Mouse (Mus musculus) embryonic facial prominence, embryonic 13.5 days (tissue): ENCODE measurements around the gene Nkx6-1. TPM values are rescaled to one million over a fixed set of nuclear protein-coding genes. Genes with fewer than 3 reads are reported as not detected.
A peak's percentile ranks its signal among the peaks of the same experiment; 100 is the strongest.

Experiments
- ATAC-seq: fragments of 200-750 bp; cut with Nextera tagmentation; 2 replicates; pipeline ENCODE4 v1.8.0; 2017; ENCODE audit warnings: low read depth; ENCODE audit not compliant: insufficient number of reproducible peaks, insufficient read depth, low FRiP score, low TSS enrichment
- H3K27ac ChIP-seq: fragments of 300-500 bp; sonication (generic); 2 replicates; pipeline ENCODE4 v1.5.1; 2015; ENCODE audit warnings: moderate library complexity, mild to moderate bottlenecking, inconsistent platforms
- H3K27me3 ChIP-seq: fragments of 300-500 bp; sonication (generic); 2 replicates; pipeline ENCODE4 v1.6.1; 2015; ENCODE audit warnings: mild to moderate bottlenecking, inconsistent platforms
- H3K36me3 ChIP-seq: fragments of 300-500 bp; sonication (generic); 2 replicates; pipeline ENCODE4 v1.6.1; 2015; ENCODE audit warnings: mild to moderate bottlenecking, inconsistent platforms
- H3K4me1 ChIP-seq: fragments of 300-500 bp; sonication (generic); 2 replicates; pipeline ENCODE4 v1.6.1; 2015; ENCODE audit warnings: inconsistent platforms
- H3K4me2 ChIP-seq: fragments of 300-500 bp; sonication (generic); 2 replicates; pipeline ENCODE4 v1.6.1; 2015; ENCODE audit warnings: moderate library complexity, mild to moderate bottlenecking, inconsistent platforms
- H3K4me3 ChIP-seq: fragments of 300-500 bp; sonication (generic); 2 replicates; pipeline ENCODE4 v1.5.1; 2015; ENCODE audit warnings: mild to moderate bottlenecking, inconsistent platforms
- H3K9ac ChIP-seq: fragments of 300-500 bp; sonication (generic); 2 replicates; pipeline ENCODE4 v1.6.1; 2015; ENCODE audit warnings: mild to moderate bottlenecking, inconsistent platforms
- H3K9me3 ChIP-seq: fragments of 300-500 bp; sonication (generic); 2 replicates; pipeline ENCODE4 v1.6.1; 2016; ENCODE audit warnings: inconsistent platforms
- WGBS: fragments of 180-500 bp; shearing (Covaris S2); methylation state at CpG from one replicate; pipeline ENCODE4 v1.1.7; 2015; ENCODE audit warnings: mixed read lengths; 5-methylcytosine and 5-hydroxymethylcytosine counted together
- polyA plus RNA-seq: library from polyadenylated mRNA; unstranded; fragments of >200 nt; fragmentation: Nextera tagmentation; extraction: Ambion mirVana; gene quantifications from 2 replicates; pipeline ENCODE4 v1.2.1, GENCODE M21; 2015

The Nkx6-1 gene
- polyA plus RNA-seq, 1 experiment from 2014 or later, result 0.13 TPM

GRCm38 (mm10) chr5:101658188-101658983 is 6.4 kb downstream of the Nkx6-1 start:
- no peak overlapping the region for H3K4me2 ChIP-seq
- no peak overlapping the region for H3K9ac ChIP-seq
- H3K27me3 ChIP-seq, result peaks cover 96% of the 10 kb centered on the region
- H3K9me3 ChIP-seq, result no peaks in the 10 kb centered on the region
- no peak for ATAC-seq
- H3K4me3 ChIP-seq, result no peak overlapping the region
- H3K36me3 ChIP-seq, result no peaks in the 10 kb centered on the region
- H3K4me1 ChIP-seq, result peaks cover 9% of the 10 kb centered on the region
- H3K27ac ChIP-seq, result no peak overlapping the region
- WGBS, result under 1% methylated on average over 21 of the region's 21 CpGs

GRCm38 (mm10) chr5:101657698-101658097 is 7.1 kb downstream of the Nkx6-1 start:
- no peak overlapping the region for H3K4me2 ChIP-seq
- H3K27ac ChIP-seq, result no peak overlapping the region
- no peak overlapping the region for H3K4me3 ChIP-seq
- no peaks in the 10 kb centered on the region for H3K9me3 ChIP-seq
- no peaks in the 10 kb centered on the region for H3K36me3 ChIP-seq
- peaks cover 95% of the 10 kb centered on the region for H3K27me3 ChIP-seq
- no peak overlapping the region for H3K9ac ChIP-seq
- H3K4me1 ChIP-seq, result peaks cover 5% of the 10 kb centered on the region; the same call in 1 of the 2 replicates
- ATAC-seq, result no peak
- WGBS, result 1% methylated on average over 10 of the region's 10 CpGs

- H3K9me3 ChIP-seq, result no peaks in the 10 kb centered on the region
- 5% methylated on average over 3 of the region's 3 CpGs for WGBS
- peaks cover 88% of the 10 kb centered on the region for H3K27me3 ChIP-seq
- no peak overlapping the region for H3K9ac ChIP-seq
- H3K4me3 ChIP-seq, result no peak overlapping the region
- no peak overlapping the region for H3K27ac ChIP-seq
- H3K4me1 ChIP-seq, result peaks cover 5% of the 10 kb centered on the region; the same call in 1 of the 2 replicates
- ATAC-seq, result no peak
- H3K4me2 ChIP-seq, result no peak overlapping the region
- no peaks in the 10 kb centered on the region for H3K36me3 ChIP-seq
These were observed 8.7 kb downstream of the Nkx6-1 start for GRCm38 (mm10) chr5:101656107-101656506.

- Histone ChIP-seq H3K27ac (no peak overlapping the region), H3K36me3 (no peaks in the 10 kb centered on the region), H3K4me2 (no peak overlapping the region), H3K4me1 (peaks cover 5% of the 10 kb centered on the region; the same call in 1 of the 2 replicates), H3K4me3 (no peak overlapping the region), H3K9me3 (no peaks in the 10 kb centered on the region), H3K9ac (no peak overlapping the region), H3K27me3 (peaks cover 89% of the 10 kb centered on the region)
- 19% methylated on average over 7 of the region's 7 CpGs for WGBS
- no peak for ATAC-seq
These were observed 9.4 kb downstream of the Nkx6-1 start for GRCm38 (mm10) chr5:101655418-101655817.

- WGBS, result 4% methylated on average over 53 of the region's 53 CpGs
- Histone ChIP-seq H3K4me2 (peak overlapping the region; percentile 14; the same call in 1 of the 2 replicates), H3K27me3 (peaks cover 89% of the 10 kb centered on the region), H3K9me3 (no peaks in the 10 kb centered on the region), H3K4me1 (peaks cover 9% of the 10 kb centered on the region; the same call in 1 of the 2 replicates), H3K36me3 (no peaks in the 10 kb centered on the region), H3K27ac (no peak overlapping the region), H3K9ac (no peak overlapping the region), H3K4me3 (0 out of 2 replicates have a peak overlapping the region, but pooled peaks have one; percentile 7)
- ATAC-seq, result no peak
These were observed 16.8 kb downstream of the Nkx6-1 start for GRCm38 (mm10) chr5:101647726-101648686.

- H3K27ac ChIP-seq, result no peak overlapping the region
- no peak overlapping the region for H3K9ac ChIP-seq
- H3K27me3 ChIP-seq, result peaks cover 94% of the 10 kb centered on the region
- no peak overlapping the region for H3K4me2 ChIP-seq
- H3K4me1 ChIP-seq, result peaks cover 9% of the 10 kb centered on the region; the same call in 1 of the 2 replicates
- ATAC-seq, result no peak
- H3K36me3 ChIP-seq, result no peaks in the 10 kb centered on the region
- H3K4me3 ChIP-seq, result no peak overlapping the region
- 30% methylated on average over 20 of the region's 20 CpGs for WGBS
- H3K9me3 ChIP-seq, result no peaks in the 10 kb centered on the region
These were observed 17.7 kb downstream of the Nkx6-1 start for GRCm38 (mm10) chr5:101646961-101647575.

- Histone ChIP-seq H3K9ac (no peak overlapping the region), H3K4me1 (peaks cover 9% of the 10 kb centered on the region; the same call in 1 of the 2 replicates), H3K27me3 (peaks cover 86% of the 10 kb centered on the region), H3K4me2 (no peak overlapping the region), H3K36me3 (no peaks in the 10 kb centered on the region), H3K4me3 (no peak overlapping the region), H3K27ac (no peak overlapping the region), H3K9me3 (no peaks in the 10 kb centered on the region)
- WGBS, result 80% methylated on average over 8 of the region's 8 CpGs
- ATAC-seq, result no peak
These were observed 19.7 kb downstream of the Nkx6-1 start for GRCm38 (mm10) chr5:101645071-101645470.

GRCm38 (mm10) chr5:101638101-101638500 is 26.7 kb downstream of the Nkx6-1 start:
- no peak overlapping the region for H3K4me3 ChIP-seq
- H3K4me2 ChIP-seq, result no peak overlapping the region
- H3K4me1 ChIP-seq, result no peaks in the 10 kb centered on the region
- H3K36me3 ChIP-seq, result no peaks in the 10 kb centered on the region
- no peak for ATAC-seq
- no peaks in the 10 kb centered on the region for H3K9me3 ChIP-seq
- peaks cover 25% of the 10 kb centered on the region for H3K27me3 ChIP-seq
- WGBS, result 88% methylated on average over 4 of the region's 4 CpGs
- H3K27ac ChIP-seq, result no peak overlapping the region
- H3K9ac ChIP-seq, result no peak overlapping the region

Other genes starting within 250 kb of the Nkx6-1 start
- gene Cds1, start 100.1 kb upstream of the Nkx6-1 start, polyA plus RNA-seq, result 5.6 and 7.3 TPM in 2 replicates